Mouse (Mus musculus): ENCODE results near the gene Ngf. TPM values are rescaled to one million over a fixed set of nuclear protein-coding genes. Genes with fewer than 3 reads are reported as not detected.

Gene Ngf
- 0.81 and 1.1 TPM in 2 replicates for polyA plus RNA-seq (2011; ENCODE audit: insufficient read depth, insufficient read length, low read depth, missing spikeins)

DNA sequence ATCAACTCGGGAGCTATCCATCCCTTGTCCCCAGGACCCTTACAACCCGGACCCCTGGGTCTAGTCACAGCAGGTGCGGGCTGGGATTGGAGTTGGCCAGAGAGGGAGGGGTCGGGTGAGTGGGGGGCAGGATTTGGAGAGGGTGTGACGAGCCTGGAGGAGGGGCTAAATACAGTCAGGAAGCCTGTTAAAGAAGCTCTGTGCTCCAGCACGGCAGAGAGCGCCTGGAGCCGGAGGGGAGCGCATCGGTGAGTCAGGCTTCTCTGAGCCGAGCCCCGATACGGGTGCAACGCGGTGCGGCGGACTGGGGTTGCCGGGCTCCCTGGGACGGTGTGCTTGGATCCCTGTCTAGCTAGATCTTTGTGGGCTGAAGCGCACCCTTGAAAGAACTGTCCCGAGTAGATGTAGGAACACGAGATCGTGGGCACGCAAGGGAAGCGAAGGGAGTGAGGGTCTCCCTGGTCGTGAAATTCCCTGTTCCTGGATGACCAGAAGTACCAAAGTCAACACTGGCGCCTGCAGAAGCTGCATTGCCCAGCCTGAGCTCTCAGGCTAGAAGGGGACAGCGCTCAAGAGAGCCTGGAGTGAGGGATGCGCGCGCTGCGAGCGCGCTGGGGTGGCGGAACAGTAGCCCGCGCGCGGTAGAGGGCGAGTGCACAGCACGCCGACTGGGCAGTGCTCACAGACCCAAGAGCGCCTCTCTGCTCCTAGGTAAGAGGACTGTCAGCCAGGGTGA, at the start of gene Ngf:
TSS of gene Ngf (plus strand) at position 207 of the 736 bp plus-strand sequence.
- Histone ChIP-seq H3K9ac (ENCODE audit: low read depth, poor library complexity, severe bottlenecking) (peak within 1 kb of the TSS; percentile 39), H3K4me3 (ENCODE audit: low read depth, low read length) (peak within 1 kb of the TSS; percentile 82), H3K4me1 (ENCODE audit: control insufficient read depth, insufficient read depth, low read length) (no peaks in the 10 kb centered on the region), H3K9me3 (replicated peaks; ENCODE audit: control insufficient read depth, insufficient read depth, low read length, poor library complexity, severe bottlenecking) (no peaks in the 10 kb centered on the region), H3K27ac (ENCODE audit: insufficient read depth, low read length) (no peak within 1 kb of the TSS), H3K36me3 (ENCODE audit: control insufficient read depth, insufficient read depth, low read length, poor library complexity, severe bottlenecking) (no peaks in the 10 kb centered on the region), H3K27me3 (ENCODE audit: control insufficient read depth, insufficient read depth, low read length, poor library complexity, severe bottlenecking) (no peaks in the 10 kb centered on the region)
- no peak for TF ChIP-seq POLR2A (IDR thresholded peaks at IDR 0.05; ENCODE audit: insufficient read depth, low read length)
- TF ChIP-seq CTCF (IDR thresholded peaks at IDR 0.05; ENCODE audit: low read depth, low read length), result no peak
- no peak for TF ChIP-seq EP300 (IDR thresholded peaks at IDR 0.05; ENCODE audit: insufficient read depth, low read depth, low read length)

DNA sequence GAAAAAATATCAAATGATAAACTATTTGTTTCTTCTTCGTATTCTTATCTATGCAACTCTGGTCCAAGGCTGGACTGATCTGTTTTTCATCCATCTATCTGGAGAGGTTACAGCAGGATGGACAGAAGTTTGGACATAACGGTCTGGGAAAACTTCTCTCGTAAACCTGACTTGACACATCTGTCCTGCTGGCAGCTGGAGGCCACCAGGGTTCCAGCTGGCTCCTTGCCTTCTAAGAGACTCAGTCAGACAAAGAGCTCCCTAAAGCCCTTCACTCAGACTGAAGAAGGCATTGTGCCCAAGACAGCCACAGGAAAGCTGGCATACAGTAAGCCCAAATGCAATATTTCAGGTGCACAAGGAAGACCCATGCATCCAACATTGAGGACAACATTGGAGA, 24.2 kb upstream of the Ngf start:
- H3K27ac ChIP-seq (ENCODE audit: insufficient read depth, low read length), result no peak overlapping the region
- H3K4me3 ChIP-seq (ENCODE audit: low read depth, low read length), result no peak overlapping the region
- TF ChIP-seq POLR2A (IDR thresholded peaks at IDR 0.05; ENCODE audit: insufficient read depth, low read length) (no peak), CTCF (IDR thresholded peaks at IDR 0.05; ENCODE audit: low read depth, low read length) (no peak), EP300 (IDR thresholded peaks at IDR 0.05; ENCODE audit: insufficient read depth, low read depth, low read length) (no peak)
- peaks cover 3% of the 10 kb centered on the region; the same call in 1 of the 2 replicates for H3K9me3 ChIP-seq (replicated peaks; ENCODE audit: control insufficient read depth, insufficient read depth, low read length, poor library complexity, severe bottlenecking)
- H3K4me1 ChIP-seq (ENCODE audit: control insufficient read depth, insufficient read depth, low read length), result no peaks in the 10 kb centered on the region
- H3K9ac ChIP-seq (ENCODE audit: low read depth, poor library complexity, severe bottlenecking), result no peak overlapping the region
- no peaks in the 10 kb centered on the region for H3K36me3 ChIP-seq (ENCODE audit: control insufficient read depth, insufficient read depth, low read length, poor library complexity, severe bottlenecking)
- no peaks in the 10 kb centered on the region for H3K27me3 ChIP-seq (ENCODE audit: control insufficient read depth, insufficient read depth, low read length, poor library complexity, severe bottlenecking)

DNA sequence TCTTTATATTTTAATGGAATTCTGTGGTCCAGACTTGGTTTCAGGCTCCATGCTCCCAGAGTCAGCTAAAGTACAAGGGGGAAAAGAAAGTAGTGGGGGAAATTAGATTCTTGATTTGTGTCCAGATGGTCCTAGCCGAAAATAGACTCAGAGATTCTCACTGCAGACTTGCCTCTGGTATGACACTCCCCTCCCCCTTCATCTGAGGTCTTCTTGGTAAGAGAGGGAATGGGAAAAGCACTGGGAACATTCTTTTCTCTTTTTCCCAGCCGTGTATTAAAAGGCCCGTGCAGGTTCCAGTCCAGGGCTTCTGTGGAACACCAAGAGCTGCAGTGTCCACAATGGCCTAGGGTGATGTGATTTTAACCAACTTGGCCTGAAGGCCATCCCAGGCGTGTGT, 23.0 kb upstream of the Ngf start:
- Histone ChIP-seq H3K9me3 (replicated peaks; ENCODE audit: control insufficient read depth, insufficient read depth, low read length, poor library complexity, severe bottlenecking) (peaks cover 3% of the 10 kb centered on the region; the same call in 1 of the 2 replicates), H3K36me3 (ENCODE audit: control insufficient read depth, insufficient read depth, low read length, poor library complexity, severe bottlenecking) (no peaks in the 10 kb centered on the region), H3K4me1 (ENCODE audit: control insufficient read depth, insufficient read depth, low read length) (no peaks in the 10 kb centered on the region), H3K27ac (ENCODE audit: insufficient read depth, low read length) (no peak overlapping the region), H3K9ac (ENCODE audit: low read depth, poor library complexity, severe bottlenecking) (no peak overlapping the region), H3K4me3 (ENCODE audit: low read depth, low read length) (no peak overlapping the region), H3K27me3 (ENCODE audit: control insufficient read depth, insufficient read depth, low read length, poor library complexity, severe bottlenecking) (no peaks in the 10 kb centered on the region)
- no peak for TF ChIP-seq EP300 (IDR thresholded peaks at IDR 0.05; ENCODE audit: insufficient read depth, low read depth, low read length)
- no peak for TF ChIP-seq CTCF (IDR thresholded peaks at IDR 0.05; ENCODE audit: low read depth, low read length)
- TF ChIP-seq POLR2A (IDR thresholded peaks at IDR 0.05; ENCODE audit: insufficient read depth, low read length), result no peak

DNA sequence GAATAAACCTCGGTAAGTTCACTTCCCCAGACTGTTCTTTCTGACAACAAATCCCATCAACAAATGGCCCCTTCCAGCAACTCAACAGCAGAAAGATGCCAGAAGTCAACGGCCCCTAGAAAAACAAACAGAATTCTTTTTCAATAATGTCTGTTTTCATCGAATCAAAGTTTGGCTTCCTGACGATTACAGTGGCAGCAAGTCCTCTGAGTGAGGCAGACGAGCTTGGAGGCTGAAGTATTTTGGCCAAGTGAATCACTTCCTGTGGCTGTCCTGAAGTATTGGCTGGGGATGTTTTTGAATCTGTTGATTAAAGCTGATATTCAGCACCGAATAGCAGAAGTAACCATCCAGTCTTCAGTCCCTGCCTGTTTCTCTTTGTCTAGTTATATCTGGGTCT, 15.2 kb upstream of the Ngf start:
- Histone ChIP-seq H3K4me1 (ENCODE audit: control insufficient read depth, insufficient read depth, low read length) (no peaks in the 10 kb centered on the region), H3K36me3 (ENCODE audit: control insufficient read depth, insufficient read depth, low read length, poor library complexity, severe bottlenecking) (no peaks in the 10 kb centered on the region), H3K9me3 (replicated peaks; ENCODE audit: control insufficient read depth, insufficient read depth, low read length, poor library complexity, severe bottlenecking) (no peaks in the 10 kb centered on the region), H3K9ac (ENCODE audit: low read depth, poor library complexity, severe bottlenecking) (no peak overlapping the region), H3K4me3 (ENCODE audit: low read depth, low read length) (no peak overlapping the region), H3K27ac (ENCODE audit: insufficient read depth, low read length) (no peak overlapping the region), H3K27me3 (ENCODE audit: control insufficient read depth, insufficient read depth, low read length, poor library complexity, severe bottlenecking) (no peaks in the 10 kb centered on the region)
- no peak for TF ChIP-seq EP300 (IDR thresholded peaks at IDR 0.05; ENCODE audit: insufficient read depth, low read depth, low read length)
- no peak for TF ChIP-seq CTCF (IDR thresholded peaks at IDR 0.05; ENCODE audit: low read depth, low read length)
- TF ChIP-seq POLR2A (IDR thresholded peaks at IDR 0.05; ENCODE audit: insufficient read depth, low read length), result no peak

DNA sequence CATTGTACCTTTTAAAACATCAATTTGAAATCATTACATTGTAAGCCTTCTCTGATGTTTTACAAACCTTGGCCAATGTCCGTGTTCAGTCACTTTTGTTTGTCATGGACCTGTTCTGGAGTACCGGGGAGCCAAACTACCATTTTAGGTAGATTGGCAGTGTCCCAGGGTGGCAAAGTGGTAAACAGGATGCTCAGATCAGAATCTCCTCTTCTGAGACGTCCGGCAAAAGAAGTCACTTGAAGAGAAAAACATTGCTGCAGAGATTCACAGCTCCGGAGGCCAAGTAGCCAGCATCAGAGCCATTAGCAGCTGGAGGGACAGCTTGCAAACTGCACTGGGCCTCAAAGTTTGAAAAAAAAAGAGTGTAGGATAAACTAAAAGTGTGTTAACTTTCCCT, 9.2 kb upstream of the Ngf start:
- no peak overlapping the region for H3K27ac ChIP-seq (ENCODE audit: insufficient read depth, low read length)
- H3K4me3 ChIP-seq (ENCODE audit: low read depth, low read length), result no peak overlapping the region
- no peaks in the 10 kb centered on the region for H3K27me3 ChIP-seq (ENCODE audit: control insufficient read depth, insufficient read depth, low read length, poor library complexity, severe bottlenecking)
- no peak for TF ChIP-seq EP300 (IDR thresholded peaks at IDR 0.05; ENCODE audit: insufficient read depth, low read depth, low read length)
- TF ChIP-seq CTCF (IDR thresholded peaks at IDR 0.05; ENCODE audit: low read depth, low read length), result no peak
- no peak for TF ChIP-seq POLR2A (IDR thresholded peaks at IDR 0.05; ENCODE audit: insufficient read depth, low read length)
- no peak overlapping the region for H3K9ac ChIP-seq (ENCODE audit: low read depth, poor library complexity, severe bottlenecking)
- no peaks in the 10 kb centered on the region for H3K36me3 ChIP-seq (ENCODE audit: control insufficient read depth, insufficient read depth, low read length, poor library complexity, severe bottlenecking)
- H3K9me3 ChIP-seq (replicated peaks; ENCODE audit: control insufficient read depth, insufficient read depth, low read length, poor library complexity, severe bottlenecking), result no peaks in the 10 kb centered on the region
- no peaks in the 10 kb centered on the region for H3K4me1 ChIP-seq (ENCODE audit: control insufficient read depth, insufficient read depth, low read length)

DNA sequence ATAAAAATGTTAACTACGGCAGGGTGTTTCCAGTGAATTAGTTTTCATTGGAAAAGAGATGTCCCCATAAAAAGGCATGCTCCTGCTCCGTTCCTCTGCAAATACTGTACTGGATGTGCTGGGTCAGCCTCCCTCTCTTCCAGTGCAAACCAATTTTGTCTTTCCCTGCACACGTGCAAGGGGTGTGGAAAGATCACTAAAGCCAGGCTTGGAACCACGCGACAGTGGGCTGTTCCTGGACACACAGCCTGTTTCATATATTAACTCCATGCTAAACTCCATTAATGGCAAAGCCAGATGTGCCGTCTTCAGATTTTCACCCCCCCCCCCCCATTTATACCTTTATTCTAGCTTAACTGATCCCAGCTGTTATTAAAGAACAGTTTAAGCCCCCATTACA, 8.7 kb upstream of the Ngf start:
- Histone ChIP-seq H3K9ac (ENCODE audit: low read depth, poor library complexity, severe bottlenecking) (no peak overlapping the region), H3K9me3 (replicated peaks; ENCODE audit: control insufficient read depth, insufficient read depth, low read length, poor library complexity, severe bottlenecking) (no peaks in the 10 kb centered on the region), H3K36me3 (ENCODE audit: control insufficient read depth, insufficient read depth, low read length, poor library complexity, severe bottlenecking) (no peaks in the 10 kb centered on the region), H3K4me1 (ENCODE audit: control insufficient read depth, insufficient read depth, low read length) (no peaks in the 10 kb centered on the region), H3K4me3 (ENCODE audit: low read depth, low read length) (no peak overlapping the region), H3K27ac (ENCODE audit: insufficient read depth, low read length) (no peak overlapping the region), H3K27me3 (ENCODE audit: control insufficient read depth, insufficient read depth, low read length, poor library complexity, severe bottlenecking) (no peaks in the 10 kb centered on the region)
- TF ChIP-seq EP300 (IDR thresholded peaks at IDR 0.05; ENCODE audit: insufficient read depth, low read depth, low read length) (no peak), CTCF (IDR thresholded peaks at IDR 0.05; ENCODE audit: low read depth, low read length) (no peak), POLR2A (IDR thresholded peaks at IDR 0.05; ENCODE audit: insufficient read depth, low read length) (no peak)

Measured in ES-Bruce4 (cell line).